Mouse (Mus musculus) stomach, embryonic 16.5 days (tissue): ENCODE measurements around the gene Cuedc1. TPM values are rescaled to one million over a fixed set of nuclear protein-coding genes. Genes with fewer than 3 reads are reported as not detected.

Source experiments
- ATAC-seq: fragments of 200-750 bp; cut with Nextera tagmentation; 2 replicates; pipeline ENCODE4 v1.8.0; 2017; ENCODE audit warnings: moderate number of reproducible peaks, moderate TSS enrichment; ENCODE audit not compliant: insufficient read depth, low FRiP score
- H3K27ac ChIP-seq: fragments of 300-500 bp; sonication (generic); 2 replicates; pipeline ENCODE4 v1.5.1; 2014; ENCODE audit warnings: low read length
- H3K27me3 ChIP-seq: fragments of 300-500 bp; sonication (generic); 2 replicates; pipeline ENCODE4 v1.6.1; 2014; ENCODE audit warnings: low read length, control low read depth, mixed read lengths; ENCODE audit not compliant: control insufficient read depth, insufficient read depth
- H3K36me3 ChIP-seq: fragments of 300-500 bp; sonication (generic); 2 replicates; pipeline ENCODE4 v1.6.1; 2014; ENCODE audit warnings: low read length; ENCODE audit not compliant: control insufficient read depth, insufficient read depth
- H3K4me1 ChIP-seq: fragments of 300-500 bp; sonication (generic); 2 replicates; pipeline ENCODE4 v1.6.1; 2014; ENCODE audit warnings: low read length, control low read depth, mixed read lengths; ENCODE audit not compliant: control insufficient read depth, insufficient read depth
- H3K4me2 ChIP-seq: fragments of 300-500 bp; sonication (generic); 2 replicates; pipeline ENCODE4 v1.6.1; 2014; ENCODE audit warnings: low read depth, low read length, mixed read lengths
- H3K4me3 ChIP-seq: fragments of 300-500 bp; sonication (generic); replicated peaks from 2 replicates; pipeline ENCODE4 v1.5.1; 2014; ENCODE audit warnings: mild to moderate bottlenecking, low read length
- H3K9ac ChIP-seq: fragments of 300-500 bp; sonication (generic); 2 replicates; pipeline ENCODE4 v1.6.1; 2014; ENCODE audit warnings: low read length
- H3K9me3 ChIP-seq: fragments of 300-500 bp; sonication (generic); replicated peaks from 2 replicates; pipeline ENCODE4 v1.6.1; 2016; ENCODE audit warnings: low read length, control low read depth; ENCODE audit not compliant: control insufficient read depth
- WGBS: fragments of 180-500 bp; shearing (Covaris S2); extraction: QIAGEN DNeasy Blood & Tissue Kit; methylation state at CpG from one replicate; pipeline ENCODE4 v1.1.7; 2014; 5-methylcytosine and 5-hydroxymethylcytosine counted together
- polyA plus RNA-seq: library from polyadenylated mRNA; unstranded; fragments of >200 nt; fragmentation: Nextera tagmentation; extraction: Ambion mirVana; gene quantifications from 2 replicates; pipeline ENCODE4 v1.2.1, GENCODE M21; 2015

The Cuedc1 gene
- polyA plus RNA-seq, 1 experiment from 2014 or later: 11.3 TPM

- Histone ChIP-seq H3K4me1 (no peaks in the 10 kb centered on the region), H3K27me3 (no peaks in the 10 kb centered on the region), H3K4me3 (no peak overlapping the region), H3K9me3 (no peaks in the 10 kb centered on the region), H3K9ac (no peak overlapping the region), H3K36me3 (no peaks in the 10 kb centered on the region), H3K4me2 (no peak overlapping the region), H3K27ac (no peak overlapping the region)
- 77% methylated on average over 6 of the region's 6 CpGs for WGBS
- no peak for ATAC-seq
Measured at GRCm38 (mm10) chr11:88218155-88218554, 120.3 kb downstream of the Cuedc1 start.

- H3K27me3 ChIP-seq: no peaks in the 10 kb centered on the region
- no peak overlapping the region for H3K4me3 ChIP-seq
- no peaks in the 10 kb centered on the region for H3K9me3 ChIP-seq
- no peak overlapping the region for H3K4me2 ChIP-seq
- H3K27ac ChIP-seq: no peak overlapping the region
- WGBS: 59% methylated on average over 7 of the region's 7 CpGs
- H3K4me1 ChIP-seq: no peaks in the 10 kb centered on the region
- H3K36me3 ChIP-seq: no peaks in the 10 kb centered on the region
- ATAC-seq: no peak
- no peak overlapping the region for H3K9ac ChIP-seq
Measured at GRCm38 (mm10) chr11:88218586-88218985, 120.7 kb downstream of the Cuedc1 start.

GRCm38 (mm10) chr11:88221929-88222475 is 124.1 kb downstream of the Cuedc1 start:
- Histone ChIP-seq H3K4me1 (no peaks in the 10 kb centered on the region), H3K4me3 (no peak overlapping the region), H3K27ac (no peak overlapping the region), H3K9ac (no peak overlapping the region), H3K27me3 (no peaks in the 10 kb centered on the region), H3K9me3 (no peaks in the 10 kb centered on the region), H3K4me2 (no peak overlapping the region), H3K36me3 (no peaks in the 10 kb centered on the region)
- WGBS: 78% methylated on average over 15 of the region's 15 CpGs
- ATAC-seq: no peak

- WGBS: 89% methylated on average over 17 of the region's 17 CpGs
Measured at GRCm38 (mm10) chr11:88227001-88227957, 129.4 kb downstream of the Cuedc1 start.

GRCm38 (mm10) chr11:88231213-88231790 is 133.4 kb downstream of the Cuedc1 start:
- WGBS: 81% methylated on average over 4 of the region's 4 CpGs
- Histone ChIP-seq H3K27me3 (no peaks in the 10 kb centered on the region), H3K4me1 (0 out of 2 replicates have a peak, but pooled peaks cover 5% of the 10 kb centered on the region), H3K4me2 (no peak overlapping the region), H3K9me3 (no peaks in the 10 kb centered on the region), H3K27ac (no peak overlapping the region), H3K9ac (no peak overlapping the region), H3K36me3 (no peaks in the 10 kb centered on the region), H3K4me3 (no peak overlapping the region)
- no peak for ATAC-seq

More at GRCm38 (mm10) chr11:88227001-88227957, 129.4 kb downstream of the Cuedc1 start:
- Histone ChIP-seq H3K9ac (no peak overlapping the region), H3K36me3 (no peaks in the 10 kb centered on the region), H3K27me3 (no peaks in the 10 kb centered on the region), H3K27ac (no peak overlapping the region), H3K9me3 (no peaks in the 10 kb centered on the region), H3K4me2 (no peak overlapping the region), H3K4me1 (no peaks in the 10 kb centered on the region), H3K4me3 (no peak overlapping the region)
- ATAC-seq: no peak

- no peak overlapping the region for H3K4me2 ChIP-seq
- 48% methylated on average over 17 of the region's 17 CpGs for WGBS
- H3K36me3 ChIP-seq: no peaks in the 10 kb centered on the region
- no peaks in the 10 kb centered on the region for H3K9me3 ChIP-seq
- no peaks in the 10 kb centered on the region for H3K27me3 ChIP-seq
- ATAC-seq: no peak
- H3K4me1 ChIP-seq: 0 out of 2 replicates have a peak, but pooled peaks cover 5% of the 10 kb centered on the region
- H3K4me3 ChIP-seq: no peak overlapping the region
- no peak overlapping the region for H3K9ac ChIP-seq
- H3K27ac ChIP-seq: peak overlapping the region; percentile 37; the same call in 1 of the 2 replicates
Measured at GRCm38 (mm10) chr11:88233528-88234427, 135.9 kb downstream of the Cuedc1 start.

DNA sequence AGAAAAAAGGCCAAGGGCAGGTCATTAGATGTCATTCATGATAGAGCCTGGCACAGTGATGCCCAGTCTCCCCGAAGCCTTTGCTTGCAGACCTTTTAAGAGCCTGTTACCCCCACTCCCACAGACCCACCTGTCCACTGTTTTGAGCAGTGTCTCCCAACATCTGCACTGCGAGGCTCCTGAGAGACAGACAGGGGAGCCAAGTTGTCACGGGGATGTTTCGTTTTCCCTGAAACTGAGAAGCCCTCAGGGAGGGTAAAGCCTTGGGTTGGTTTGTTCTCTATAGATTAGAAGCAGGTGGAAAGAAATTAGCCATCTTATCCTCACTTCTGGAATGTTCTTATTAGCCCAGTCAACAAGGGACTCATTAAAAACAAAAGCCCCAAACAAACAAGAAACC is 136.9 kb downstream of the Cuedc1 start:
- Histone ChIP-seq H3K36me3 (no peaks in the 10 kb centered on the region), H3K27ac (peak overlapping the region; percentile 25; the same call in 1 of the 2 replicates), H3K9ac (no peak overlapping the region), H3K4me3 (no peak overlapping the region), H3K4me2 (no peak overlapping the region), H3K9me3 (no peaks in the 10 kb centered on the region), H3K4me1 (0 out of 2 replicates have a peak, but pooled peaks cover 5% of the 10 kb centered on the region), H3K27me3 (no peaks in the 10 kb centered on the region)
- ATAC-seq: no peak
- WGBS: 33% methylated on average over 4 of the region's 4 CpGs
